Mouse (Mus musculus): ENCODE measurements around the gene Sbk1. TPM values are rescaled to one million over a fixed set of nuclear protein-coding genes. Genes with fewer than 3 reads are reported as not detected.

The Sbk1 gene
- polyA plus RNA-seq, 1 experiment, result 14.2 TPM

DNA sequence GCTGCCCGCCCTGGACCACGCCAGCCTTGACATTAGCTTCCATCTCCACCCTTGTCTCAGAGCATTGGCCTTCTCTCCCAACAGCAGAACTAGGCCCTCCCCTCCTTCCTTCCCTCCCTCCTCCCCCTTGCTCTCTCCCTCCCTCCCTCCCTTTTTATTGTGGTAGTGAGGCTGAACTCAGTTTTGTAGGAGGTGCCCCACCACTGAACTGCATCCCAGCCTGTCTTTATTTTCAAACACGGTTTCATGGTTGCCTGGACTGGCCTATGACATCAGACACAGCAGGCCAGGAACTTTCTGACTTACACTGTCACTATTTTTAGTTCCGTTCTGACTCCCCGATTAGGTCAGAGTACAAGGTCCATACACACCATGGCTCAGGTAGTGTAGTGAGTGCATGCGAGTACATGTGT, 67.8 kb downstream of the Sbk1 start:
- DNase-seq, result no peak
- no peak overlapping the region for H3K4me3 ChIP-seq (replicated peaks; ENCODE audit: extremely low read depth, low read depth, low read length)
- 65% methylated on average over 6 of the region's 6 CpGs for WGBS
- no peak for TF ChIP-seq POLR2A (IDR thresholded peaks at IDR 0.05; ENCODE audit: borderline replicate concordance, extremely low read depth, low read depth, low read length)
- no peak for TF ChIP-seq CTCF (IDR thresholded peaks at IDR 0.05; ENCODE audit: insufficient read depth, low read length)
- no peaks in the 10 kb centered on the region for H3K4me1 ChIP-seq (ENCODE audit: control insufficient read depth, insufficient read depth, low read length)

- DNase-seq, result no peak
- 40% methylated on average over 6 of the region's 6 CpGs for WGBS
- TF ChIP-seq CTCF (IDR thresholded peaks at IDR 0.05; ENCODE audit: insufficient read depth, low read length), result no peak
- no peak for TF ChIP-seq POLR2A (IDR thresholded peaks at IDR 0.05; ENCODE audit: borderline replicate concordance, extremely low read depth, low read depth, low read length)
- Histone ChIP-seq H3K4me1 (ENCODE audit: control insufficient read depth, insufficient read depth, low read length) (no peaks in the 10 kb centered on the region), H3K4me3 (replicated peaks; ENCODE audit: extremely low read depth, low read depth, low read length) (no peak overlapping the region)
Observed at GRCm38 (mm10) chr7:126340896-126341295, 68.5 kb downstream of the Sbk1 start.

Other genes starting within 250 kb of the Sbk1 start
- gene Gsg1l, start 190.2 kb upstream of the Sbk1 start, polyA plus RNA-seq (2012; rRNA removed), result 4.8 and 5.6 TPM in 2 replicates
- 126 and 163 TPM in 2 replicates for gene Xpo6, start 72.1 kb upstream of the Sbk1 start, polyA plus RNA-seq (2012; rRNA removed)
- 16.3 and 17.4 TPM in 2 replicates for gene Lat, start 97.0 kb downstream of the Sbk1 start, polyA plus RNA-seq (2012; rRNA removed)
- 246 and 274 TPM in 2 replicates for gene Spns1, start 104.8 kb downstream of the Sbk1 start, polyA plus RNA-seq (2012; rRNA removed)
- gene Nfatc2ip, start 124.1 kb downstream of the Sbk1 start, polyA plus RNA-seq (2012; rRNA removed), result 6.0 and 6.5 TPM in 2 replicates
- 11.0 and 20.6 TPM in 2 replicates for gene Cd19, start 142.3 kb downstream of the Sbk1 start, polyA plus RNA-seq (2012; rRNA removed)
- 31.4 and 33.2 TPM in 2 replicates for gene Rabep2, start 156.1 kb downstream of the Sbk1 start, polyA plus RNA-seq (2012; rRNA removed)
- 10.7 and 289 TPM in 2 replicates for gene Atp2a1, start 190.5 kb downstream of the Sbk1 start, polyA plus RNA-seq (2012; rRNA removed)
- gene Sh2b1, start 202.8 kb downstream of the Sbk1 start, polyA plus RNA-seq (2012; rRNA removed), result 58.1 and 62.4 TPM in 2 replicates
- 53.1 and 71.0 TPM in 2 replicates for gene Tufm, start 214.7 kb downstream of the Sbk1 start, polyA plus RNA-seq (2012; rRNA removed)
- 152 and 216 TPM in 2 replicates for gene Atxn2l, start 230.8 kb downstream of the Sbk1 start, polyA plus RNA-seq (2012; rRNA removed)

Data from lung, adult 2 months (tissue).